Mouse (Mus musculus) B cell, adult 67 days (primary cell): ENCODE measurements around the gene Ndnf. TPM values are rescaled to one million over a fixed set of nuclear protein-coding genes. Genes with fewer than 3 reads are reported as not detected.

Source experiments
- total RNA-seq, 2 experiments: library from RNA; stranded (reverse); gene quantifications; 4 replicates each; pipeline ENCODE4 v1.2.4; 2023

The Ndnf gene
- under 1 TPM in 1 of 2 experiments, not detected in 1; 0.42 TPM for total RNA-seq

DNA sequence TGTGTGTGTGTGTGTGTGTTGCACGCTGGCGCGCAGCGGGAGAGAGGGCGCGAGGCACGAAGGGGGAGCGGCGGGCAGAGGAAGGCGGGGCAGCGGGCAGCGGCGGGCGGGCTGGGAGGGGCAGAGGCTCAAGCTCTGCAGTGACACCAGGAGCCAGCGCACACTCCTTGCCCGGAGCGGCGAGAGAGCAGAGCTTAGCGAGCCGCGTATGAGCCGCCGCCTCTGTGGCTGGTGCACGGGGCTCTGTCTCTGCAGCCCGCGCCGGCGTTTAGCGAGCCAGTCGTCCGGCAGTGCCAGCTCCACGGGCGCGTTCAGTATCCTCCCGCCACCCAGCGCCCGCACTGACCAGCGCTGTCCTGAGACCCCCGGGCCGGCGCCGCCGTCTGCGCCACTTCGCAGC lies at the start of gene Ndnf:
TSS of gene Ndnf (plus strand) at position 140 of the 400 bp plus-strand sequence.

Other genes starting within 250 kb of the Ndnf start
- gene Tnip3, start 146.3 kb upstream of the Ndnf start, total RNA-seq: not detected
- gene Prdm5, start 107.4 kb downstream of the Ndnf start, total RNA-seq: not detected